Mouse (Mus musculus): ENCODE data around the gene Gm12258. TPM values are rescaled to one million over a fixed set of nuclear protein-coding genes. Genes with fewer than 3 reads are reported as not detected.
"Not testable (repeated sequence)": the region's sequence is repeated elsewhere in the genome, so short reads cannot be mapped to it uniquely, and the experiment has no call there.

Gene Gm12258
- polyA plus RNA-seq, 1 experiment, result not detected

- no peak for TF ChIP-seq CTCF (IDR thresholded peaks at IDR 0.05; ENCODE audit: insufficient read depth, low read depth, low read length)
- TF ChIP-seq POLR2A (IDR thresholded peaks at IDR 0.05; ENCODE audit: insufficient read depth, low read depth, low read length), result no peak
- 82% methylated on average over 3 of the region's 3 CpGs for WGBS
- Histone ChIP-seq H3K27ac (ENCODE audit: insufficient read depth, low read depth, low read length) (no peak overlapping the region), H3K4me3 (ENCODE audit: insufficient read depth, low read depth, low read length) (no peak overlapping the region), H3K4me1 (ENCODE audit: control insufficient read depth, insufficient read depth, low read length) (no peaks in the 10 kb centered on the region)
These were observed 17.2 kb upstream of the Gm12258 start for GRCm38 (mm10) chr11:58829764-58830163.

GRCm38 (mm10) chr11:58832541-58832940 lies 14.4 kb upstream of the Gm12258 start:
- not testable (repeated sequence) for H3K27ac ChIP-seq (ENCODE audit: insufficient read depth, low read depth, low read length); H3K4me1 ChIP-seq (ENCODE audit: control insufficient read depth, insufficient read depth, low read length); H3K4me3 ChIP-seq (ENCODE audit: insufficient read depth, low read depth, low read length)
- 85% methylated on average over 3 of the region's 3 CpGs for WGBS

GRCm38 (mm10) chr11:58838951-58839350 lies 8.0 kb upstream of the Gm12258 start, which contains the start of gene Olfr311:
TSS of gene Olfr311 (plus strand) at chr11:58839251.
- H3K4me3 ChIP-seq (ENCODE audit: insufficient read depth, low read depth, low read length); H3K27ac ChIP-seq (ENCODE audit: insufficient read depth, low read depth, low read length); H3K4me1 ChIP-seq (ENCODE audit: control insufficient read depth, insufficient read depth, low read length): not testable (repeated sequence)

- TF ChIP-seq CTCF (IDR thresholded peaks at IDR 0.05; ENCODE audit: insufficient read depth, low read depth, low read length), result no peak
- TF ChIP-seq POLR2A (IDR thresholded peaks at IDR 0.05; ENCODE audit: insufficient read depth, low read depth, low read length), result no peak
- Histone ChIP-seq H3K27ac (ENCODE audit: insufficient read depth, low read depth, low read length) (no peak overlapping the region), H3K4me1 (ENCODE audit: control insufficient read depth, insufficient read depth, low read length) (peaks cover 3% of the 10 kb centered on the region; the same call in 1 of the 2 replicates), H3K4me3 (ENCODE audit: insufficient read depth, low read depth, low read length) (peak overlapping the region; percentile 79)
- WGBS, result 33% methylated on average over 9 of the region's 9 CpGs
These were observed 678 bp downstream of the Gm12258 start for GRCm38 (mm10) chr11:58847636-58848035.

GRCm38 (mm10) chr11:58849731-58850130 lies 2.8 kb downstream of the Gm12258 start:
- peaks cover 3% of the 10 kb centered on the region; the same call in 1 of the 2 replicates for H3K4me1 ChIP-seq (ENCODE audit: control insufficient read depth, insufficient read depth, low read length)
- no peak overlapping the region for H3K4me3 ChIP-seq (ENCODE audit: insufficient read depth, low read depth, low read length)
- 42% methylated on average over 2 of the region's 2 CpGs for WGBS
- no peak for TF ChIP-seq POLR2A (IDR thresholded peaks at IDR 0.05; ENCODE audit: insufficient read depth, low read depth, low read length)
- TF ChIP-seq CTCF (IDR thresholded peaks at IDR 0.05; ENCODE audit: insufficient read depth, low read depth, low read length), result no peak
- no peak overlapping the region for H3K27ac ChIP-seq (ENCODE audit: insufficient read depth, low read depth, low read length)

GRCm38 (mm10) chr11:58860744-58861143 lies 13.8 kb downstream of the Gm12258 start:
- TF ChIP-seq POLR2A (IDR thresholded peaks at IDR 0.05; ENCODE audit: insufficient read depth, low read depth, low read length) (no peak), CTCF (IDR thresholded peaks at IDR 0.05; ENCODE audit: insufficient read depth, low read depth, low read length) (no peak)
- no peak overlapping the region for H3K27ac ChIP-seq (ENCODE audit: insufficient read depth, low read depth, low read length)
- no peaks in the 10 kb centered on the region for H3K4me1 ChIP-seq (ENCODE audit: control insufficient read depth, insufficient read depth, low read length)
- 94% methylated on average over 8 of the region's 8 CpGs for WGBS
- no peak overlapping the region for H3K4me3 ChIP-seq (ENCODE audit: insufficient read depth, low read depth, low read length)

GRCm38 (mm10) chr11:58867039-58867953 lies 20.3 kb downstream of the Gm12258 start, which contains the start of gene 2810021J22Rik:
TSS of gene 2810021J22Rik (plus strand) at chr11:58867216.
- H3K4me3 ChIP-seq (ENCODE audit: insufficient read depth, low read depth, low read length), result peak within 1 kb of the TSS; percentile 87
- peaks cover 4% of the 10 kb centered on the region; the same call in 1 of the 2 replicates for H3K4me1 ChIP-seq (ENCODE audit: control insufficient read depth, insufficient read depth, low read length)
- TF ChIP-seq CTCF (IDR thresholded peaks at IDR 0.05; ENCODE audit: insufficient read depth, low read depth, low read length) (no peak), POLR2A (IDR thresholded peaks at IDR 0.05; ENCODE audit: insufficient read depth, low read depth, low read length) (no peak)
- WGBS, result 4% methylated on average over 37 of the region's 37 CpGs
- peak within 1 kb of the TSS; percentile 68 for H3K27ac ChIP-seq (ENCODE audit: insufficient read depth, low read depth, low read length)

GRCm38 (mm10) chr11:58867954-58868330 lies 21.0 kb downstream of the Gm12258 start:
- Histone ChIP-seq H3K4me3 (ENCODE audit: insufficient read depth, low read depth, low read length) (no peak overlapping the region), H3K4me1 (ENCODE audit: control insufficient read depth, insufficient read depth, low read length) (peaks cover 4% of the 10 kb centered on the region; the same call in 1 of the 2 replicates), H3K27ac (ENCODE audit: insufficient read depth, low read depth, low read length) (no peak overlapping the region)
- WGBS, result 66% methylated on average over 6 of the region's 6 CpGs
- TF ChIP-seq CTCF (IDR thresholded peaks at IDR 0.05; ENCODE audit: insufficient read depth, low read depth, low read length), result no peak
- no peak for TF ChIP-seq POLR2A (IDR thresholded peaks at IDR 0.05; ENCODE audit: insufficient read depth, low read depth, low read length)

- WGBS, result 86% methylated on average over 4 of the region's 4 CpGs
- H3K27ac ChIP-seq (ENCODE audit: insufficient read depth, low read depth, low read length), result no peak overlapping the region
- no peak overlapping the region for H3K4me3 ChIP-seq (ENCODE audit: insufficient read depth, low read depth, low read length)
- peaks cover 4% of the 10 kb centered on the region; the same call in 1 of the 2 replicates for H3K4me1 ChIP-seq (ENCODE audit: control insufficient read depth, insufficient read depth, low read length)
- TF ChIP-seq POLR2A (IDR thresholded peaks at IDR 0.05; ENCODE audit: insufficient read depth, low read depth, low read length), result no peak
- TF ChIP-seq CTCF (IDR thresholded peaks at IDR 0.05; ENCODE audit: insufficient read depth, low read depth, low read length), result no peak
These were observed 24.0 kb downstream of the Gm12258 start for GRCm38 (mm10) chr11:58870961-58871360.
